Mouse (Mus musculus): ENCODE results near the gene Fbxl5.

Gene Fbxl5

GRCm38 (mm10) chr5:43836590-43836989, 15.2 kb upstream of the Fbxl5 start:
- in situ Hi-C loops (cut with MboI, MseI) = no loop called here

DNA sequence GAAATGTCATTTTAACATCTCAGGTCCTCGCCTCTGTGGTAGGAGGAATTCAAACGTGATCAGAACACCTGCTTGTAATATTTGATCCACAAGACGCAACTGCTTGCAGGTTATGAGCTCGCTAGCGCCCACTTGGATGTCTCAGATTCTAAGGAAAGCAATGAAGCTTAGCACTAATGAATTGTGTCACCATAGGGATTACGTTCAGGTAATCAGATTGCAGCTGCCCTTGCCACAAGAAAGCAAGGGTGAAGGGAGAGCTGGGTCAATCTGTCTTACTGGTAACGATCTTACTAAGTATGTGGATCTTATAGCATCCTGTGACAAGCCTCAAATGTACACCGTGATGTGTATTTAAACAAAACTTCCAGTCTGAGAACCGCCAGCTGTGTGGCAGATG, 5.9 kb upstream of the Fbxl5 start:
- in situ Hi-C loops (cut with MboI, MseI) = no loop called here

GRCm38 (mm10) chr5:43826883-43827282, 5.4 kb upstream of the Fbxl5 start:
- in situ Hi-C loops (cut with MboI, MseI) = no loop called here

- in situ Hi-C loops (cut with MboI, MseI) = no loop called here
Measured at GRCm38 (mm10) chr5:43824580-43824979, 3.1 kb upstream of the Fbxl5 start.

DNA sequence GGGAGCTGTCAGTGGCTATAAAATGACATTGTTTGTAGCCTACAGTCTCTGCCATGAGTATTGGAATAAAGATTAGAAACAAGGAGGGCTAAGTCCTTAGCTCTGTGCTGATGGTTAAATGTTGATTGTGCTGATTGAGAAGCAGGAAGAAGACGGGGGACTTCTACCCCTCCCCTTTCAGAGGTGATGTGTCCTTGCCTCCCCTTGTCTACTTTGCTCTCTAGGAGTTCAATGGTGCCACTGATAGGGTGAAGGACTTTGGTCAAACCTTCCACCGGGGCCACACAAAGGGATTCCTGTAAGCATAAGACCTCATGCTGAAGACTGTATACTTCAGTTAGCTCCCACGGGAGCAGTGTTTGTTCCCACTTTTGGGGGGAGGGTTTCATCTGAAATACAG, 1.4 kb upstream of the Fbxl5 start:
- in situ Hi-C loops (cut with MboI, MseI) = no loop called here

DNA sequence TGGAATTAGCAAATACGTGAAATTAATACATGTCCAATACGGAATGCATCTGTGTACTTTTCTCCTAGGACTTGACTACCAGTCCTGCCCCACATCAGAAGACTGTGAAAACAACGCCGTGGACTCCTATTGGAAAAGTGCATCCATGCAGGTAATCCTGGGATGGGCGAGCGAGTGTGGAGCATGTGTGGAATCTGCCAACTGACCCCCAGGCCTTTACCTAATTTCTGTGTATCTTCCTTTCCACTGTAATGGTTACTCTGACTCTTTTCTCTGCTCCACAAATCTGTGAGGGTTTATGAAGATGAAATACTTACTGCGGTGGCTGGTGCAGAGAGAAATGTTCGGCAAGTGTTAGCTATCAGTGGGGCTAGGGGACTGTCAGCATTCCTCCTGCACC, 761 bp upstream of the Fbxl5 start:
- in situ Hi-C loops (cut with MboI, MseI) = no loop called here

- in situ Hi-C loops (cut with MboI, MseI) = no loop called here
Measured at GRCm38 (mm10) chr5:43820785-43821184, 653 bp downstream of the Fbxl5 start.

- in situ Hi-C loops (cut with MboI, MseI) = no loop called here
Measured at GRCm38 (mm10) chr5:43818695-43819094, 2.7 kb downstream of the Fbxl5 start, which contains the start of gene Bst1. Gene Bst1 (plus strand): TSS chr5:43818885.

GRCm38 (mm10) chr5:43815769-43816168, 5.7 kb downstream of the Fbxl5 start:
- in situ Hi-C loops (cut with MboI, MseI) = no loop called here

DNA sequence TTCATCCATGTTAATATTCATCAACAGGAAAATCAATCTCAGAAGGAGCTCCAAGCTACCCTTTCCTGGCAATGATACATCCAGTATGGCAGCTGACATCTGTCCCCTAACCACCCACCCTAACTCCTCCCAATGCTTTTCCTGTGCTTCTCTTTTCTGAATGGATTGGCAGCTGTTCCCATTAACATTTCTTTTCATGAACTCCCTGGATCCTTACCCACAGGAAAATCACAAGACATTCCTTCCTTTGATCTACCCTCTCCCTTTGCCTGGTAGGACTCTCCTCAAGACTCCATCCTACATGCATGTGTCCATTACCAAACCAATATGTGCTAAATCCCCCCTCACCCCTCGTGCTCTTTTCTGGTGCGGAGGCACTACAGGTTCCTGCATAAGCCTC, 6.9 kb downstream of the Fbxl5 start:
- in situ Hi-C loops (cut with MboI, MseI) = no loop called here

DNA sequence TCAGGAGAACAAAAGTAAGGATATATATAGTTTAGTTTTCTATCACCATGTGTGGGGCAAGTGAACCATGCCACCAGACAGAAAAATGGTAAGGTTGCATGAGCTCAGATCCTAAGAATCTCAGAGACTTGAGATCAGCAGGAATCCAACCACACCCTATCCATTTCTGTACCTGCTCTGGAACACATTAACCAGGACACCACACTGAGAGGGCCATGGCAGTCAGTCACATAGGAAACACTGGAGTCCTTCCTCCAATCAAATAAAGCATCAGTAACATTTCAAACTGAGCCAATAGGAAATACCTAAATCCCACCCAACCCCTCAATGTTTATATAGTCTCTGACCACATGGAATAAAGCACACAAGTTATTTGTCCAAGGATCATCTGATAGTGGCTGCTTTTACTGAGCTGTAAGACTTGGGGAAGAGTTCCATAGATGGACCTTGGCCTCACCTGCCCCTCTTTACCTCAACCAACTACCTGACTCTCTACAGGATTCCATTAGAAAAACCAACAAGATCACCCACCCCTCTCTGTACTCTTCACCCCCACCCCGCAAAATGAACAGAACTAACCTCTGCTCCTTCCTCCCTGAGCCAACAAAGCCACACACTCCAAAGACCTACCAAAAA, 10.9 kb downstream of the Fbxl5 start:
- in situ Hi-C loops (cut with MboI, MseI) = no loop called here

- in situ Hi-C loops (cut with MboI, MseI) = no loop called here
Measured at GRCm38 (mm10) chr5:43807744-43808696, 13.4 kb downstream of the Fbxl5 start.

DNA sequence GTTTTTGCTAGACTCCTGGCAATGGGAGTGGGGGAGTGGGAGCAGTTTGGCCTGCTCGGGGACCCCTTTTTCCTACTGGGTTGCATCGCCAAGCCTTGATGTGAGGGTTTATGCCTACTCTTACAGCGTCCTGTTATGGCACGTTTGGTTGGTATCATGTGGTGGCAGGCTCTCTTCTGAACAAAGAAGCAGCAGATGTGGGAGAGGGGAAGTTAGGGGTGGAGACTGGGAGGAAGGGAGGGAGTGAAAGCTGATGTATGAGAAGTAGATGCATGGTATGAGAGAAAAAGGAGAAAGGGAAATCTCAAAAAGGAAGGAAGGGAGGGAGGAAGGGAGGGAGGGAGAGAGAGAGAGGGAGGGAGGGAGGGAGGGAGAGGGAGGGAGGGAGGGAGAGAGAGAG, 14.5 kb downstream of the Fbxl5 start:
- in situ Hi-C loops (cut with MboI, MseI) = no loop called here

- in situ Hi-C loops (cut with MboI, MseI) = no loop called here
Measured at GRCm38 (mm10) chr5:43806340-43806739, 15.1 kb downstream of the Fbxl5 start.

- in situ Hi-C loops (cut with MboI, MseI) = no loop called here
Measured at GRCm38 (mm10) chr5:43805401-43805800, 16.0 kb downstream of the Fbxl5 start.

DNA sequence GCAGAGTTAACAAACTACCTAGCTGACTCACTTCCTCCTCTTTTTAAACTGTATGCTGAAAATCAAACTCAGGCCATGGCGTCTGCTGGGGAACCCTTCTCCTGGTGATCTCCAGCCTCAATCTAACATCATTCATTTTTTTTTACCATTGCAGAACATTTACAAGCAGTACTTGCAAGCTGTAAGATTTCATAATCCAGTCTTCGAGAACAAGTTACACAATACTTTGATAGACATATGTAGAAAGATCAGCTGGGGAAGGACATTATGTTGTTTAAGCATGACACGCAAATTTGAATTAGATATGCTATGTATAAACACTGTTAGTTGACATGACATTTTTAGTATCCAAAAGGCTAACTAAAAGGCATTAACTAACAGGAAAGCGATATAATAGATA, 19.6 kb downstream of the Fbxl5 start:
- in situ Hi-C loops (cut with MboI, MseI) = no loop called here

GRCm38 (mm10) chr5:43801253-43801652, 20.2 kb downstream of the Fbxl5 start:
- in situ Hi-C loops (cut with MboI, MseI) = no loop called here

- in situ Hi-C loops (cut with MboI, MseI) = no loop called here
Measured at GRCm38 (mm10) chr5:43800700-43801099, 20.7 kb downstream of the Fbxl5 start.

DNA sequence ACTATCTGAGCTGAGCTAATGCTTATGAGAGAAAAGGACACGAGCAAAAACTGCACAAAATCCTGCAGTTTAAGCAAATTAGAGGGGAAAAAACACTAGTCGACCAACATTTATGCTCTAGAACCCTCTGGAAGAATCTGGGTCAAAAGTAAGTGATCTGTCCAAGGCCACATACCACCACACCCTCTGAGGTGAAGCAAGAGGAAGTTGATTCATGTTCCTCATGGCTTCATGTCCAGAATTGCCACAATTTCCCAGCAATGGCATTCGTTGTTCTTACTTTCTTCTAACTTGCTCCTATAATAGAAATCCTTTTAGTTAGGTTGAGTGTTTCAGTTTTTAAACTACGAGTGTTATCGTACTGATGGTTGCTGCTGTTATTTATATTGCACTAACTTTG, 21.9 kb downstream of the Fbxl5 start:
- in situ Hi-C loops (cut with MboI, MseI) = loop anchor here (25.0 kb wide), 1 partner anchor 562 kb away; the partner anchor contains the start of gene Cpeb2

GRCm38 (mm10) chr5:43792354-43792753, 29.1 kb downstream of the Fbxl5 start:
- in situ Hi-C loops (cut with MboI, MseI) = loop anchor here (25.0 kb wide), 1 partner anchor 555 kb away; the partner anchor contains the start of gene Cpeb2

- in situ Hi-C loops (cut with MboI, MseI) = loop anchor here (25.0 kb wide), 1 partner anchor 551 kb away; the partner anchor contains the start of gene Cpeb2
Measured at GRCm38 (mm10) chr5:43787976-43788752, 33.3 kb downstream of the Fbxl5 start.

GRCm38 (mm10) chr5:43786607-43787006, 34.8 kb downstream of the Fbxl5 start:
- in situ Hi-C loops (cut with MboI, MseI) = loop anchor here (25.0 kb wide), 1 partner anchor 549 kb away; the partner anchor contains the start of gene Cpeb2
